Mouse (Mus musculus) small intestine, adult 2 months (tissue): ENCODE results near the gene Nav2.

Source experiments
- CTCF ChIP-seq: fragments of 200-500 bp; IDR thresholded peaks from 2 replicates; pipeline ENCODE4 v1.5.1; 2012; ENCODE audit warnings: low read depth, mild to moderate bottlenecking, control low read depth, inconsistent platforms, low read length, moderate library complexity, mixed read lengths; ENCODE audit not compliant: insufficient replicate concordance, insufficient read length; ENCODE audit errors: extremely low read depth
- POLR2A ChIP-seq: fragments of 200-500 bp; IDR thresholded peaks from 2 replicates; pipeline ENCODE4 v1.6.1; 2012; ENCODE audit warnings: low read depth, mild to moderate bottlenecking, control low read depth, inconsistent platforms, low read length, moderate library complexity

GRCm38 (mm10) chr7:49525348-49526100 is 617.0 kb downstream of the Nav2 start:
- TF ChIP-seq CTCF: no peak
- TF ChIP-seq POLR2A: no peak
